Comparison of ENCODE assay signal across 8 mouse cellular contexts in genomic region chr7:126832036-126832598, GRCm38 (mm10). TPM values are rescaled to one million over a fixed set of nuclear protein-coding genes. Genes with fewer than 3 reads are reported as not detected.
DNase-seq lines count a peak whose midpoint lies in the region; ATAC-seq lines count a peak whose summit lies in the region.

No protein-coding gene starts in this region.

- peak; percentile 54 for DNase-seq in adipocyte (ENCODE audit: low spot score)
- peak; percentile 50 to 58 for DNase-seq in gastrocnemius, adult 8-10 months (ENCODE audit: low spot score in 2 of 2)
- peak; percentile 57 for DNase-seq in hindlimb bud, embryonic 11.5 days (ENCODE audit: extremely low spot score, low read depth, low spot score)
- peak; percentile 77 to 83 for DNase-seq in left cerebral cortex, adult 18-20 months (ENCODE audit: low spot score in 2 of 2)
- peak; percentile 78 to 86 for DNase-seq in lung, postnatal 4 days
- peak; percentile 84 to 87 for DNase-seq in right cerebral cortex, adult 2 months (ENCODE audit: low spot score in 2 of 2)
- DNase-seq in urinary bladder, postnatal 4 days (ENCODE audit: low spot score in 2 of 2), result peak; percentile 48 to 75

- peak; percentile 96 for ATAC-seq in common myeloid progenitor, adult 5-6 weeks (replicated peaks; ENCODE audit: low read depth, poor library complexity, severe bottlenecking)

RNA-seq across cellular contexts. Expression of gene 4930451I11Rik, which starts 0.7 kb away (rescaled TPM):
- total RNA-seq in common myeloid progenitor, adult 5-6 weeks (2017), result not detected in 2 replicates
- total RNA-seq in gastrocnemius, adult 8-10 months (2022), result not detected
- total RNA-seq in left cerebral cortex, adult 18-20 months (2021), result not detected

RNA-seq across cellular contexts. Expression of gene Doc2a, which starts 15.1 kb away (rescaled TPM):
- total RNA-seq in common myeloid progenitor, adult 5-6 weeks (2017), result not detected in 2 replicates
- total RNA-seq in gastrocnemius, adult 8-10 months (2022), result not detected
- 10 to 100 TPM; 55.8 to 56.1 TPM for total RNA-seq in left cerebral cortex, adult 18-20 months (2021)

RNA-seq across cellular contexts. Expression of gene Hirip3, which starts 29.7 kb away (rescaled TPM):
- total RNA-seq in common myeloid progenitor, adult 5-6 weeks (2017), result 283 and 331 TPM in 2 replicates
- 1 to 10 TPM; 4.1 to 9.6 (median 5.1) TPM for total RNA-seq in gastrocnemius, adult 8-10 months (2022)
- 10 to 100 TPM; 29.0 to 31.9 TPM for total RNA-seq in left cerebral cortex, adult 18-20 months (2021)

RNA-seq across cellular contexts. Expression of gene Ino80e, which starts 30.1 kb away (rescaled TPM):
- total RNA-seq in common myeloid progenitor, adult 5-6 weeks (2017), result 33.4 and 43.2 TPM in 2 replicates
- 10 to 100 TPM in 3 of 4 experiments, 1 to 10 TPM in 1; 10.0 to 11.1 (median 10.5) TPM for total RNA-seq in gastrocnemius, adult 8-10 months (2022)
- total RNA-seq in left cerebral cortex, adult 18-20 months (2021), result 10 to 100 TPM; 54.0 to 54.6 TPM

RNA-seq across cellular contexts. Expression of gene Fam57b, which starts 34.6 kb away (rescaled TPM):
- total RNA-seq in common myeloid progenitor, adult 5-6 weeks (2017), result not detected in 2 replicates
- total RNA-seq in gastrocnemius, adult 8-10 months (2022), result 10 to 100 TPM; 49.5 to 78.2 (median 66.4) TPM
- total RNA-seq in left cerebral cortex, adult 18-20 months (2021), result 10 to 100 TPM; 63.0 to 65.5 TPM

Comparison
In these comparisons a context has a peak if more than half of its experiments do, and no peak if none do; other contexts are left out.
1. Peak in every context shown above with its lines: DNase-seq and ATAC-seq.
2. RNA of gene Doc2a, which starts 15.1 kb away (total RNA-seq): 55.8 to 56.1 TPM in left cerebral cortex, adult 18-20 months; not detected in common myeloid progenitor, adult 5-6 weeks and not detected in gastrocnemius, adult 8-10 months; every median in the first group is over 10 times any median in the second.